Mouse (Mus musculus) E14TG2a.4 (cell line): ENCODE data around the gene Paqr6.

Source experiments
- CTCF ChIP-seq: conservative IDR thresholded peaks from 2 replicates; pipeline ENCODE4 v1.5.1; 2014; ENCODE audit warnings: low read length
- NANOG ChIP-seq: IDR thresholded peaks from 2 replicates; pipeline ENCODE4 v1.6.1; 2014; ENCODE audit warnings: borderline replicate concordance, low read length, mixed read lengths
- POU5F1 ChIP-seq: IDR thresholded peaks from 2 replicates; pipeline ENCODE4 v1.6.1; 2014; ENCODE audit warnings: low read length, borderline replicate concordance

DNA sequence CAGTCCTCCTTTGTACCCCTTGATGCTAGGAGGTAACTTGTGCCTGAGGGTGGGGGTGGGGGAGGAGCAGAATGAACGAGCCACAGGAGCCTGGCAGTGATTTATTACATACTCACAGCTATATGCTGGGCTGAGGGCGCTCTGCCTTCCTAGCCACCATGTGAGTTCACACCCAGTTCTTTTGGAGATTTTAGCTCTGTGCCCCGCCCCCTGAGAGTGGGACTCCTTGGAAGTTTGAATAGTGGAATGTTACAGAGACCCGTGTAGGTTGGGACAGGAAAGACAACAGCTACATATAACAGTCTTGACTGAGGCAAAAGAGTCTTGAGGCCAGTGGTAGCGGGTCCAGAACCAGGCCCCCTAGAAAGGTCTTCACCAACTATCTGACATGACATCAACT lies 35.4 kb upstream of the Paqr6 start:
- TF ChIP-seq CTCF (no peak), NANOG (no peak), POU5F1 (no peak)
